Mouse (Mus musculus) gastrocnemius, postnatal 25 days (tissue): ENCODE results near the gene Elf1. TPM values are rescaled to one million over a fixed set of nuclear protein-coding genes. Genes with fewer than 3 reads are reported as not detected.

Experiments used
- microRNA-seq, 2 experiments: library from miRNA; unstranded; fragments of <30 nt; microRNA quantifications; one replicate each; pipeline ENCODE4 v1.2.0; 2021; ENCODE audit warnings: borderline replicate concordance in 2 of 2
- total RNA-seq, 2 experiments: library from RNA; stranded (reverse); gene quantifications; 1 replicate in 1 of 2; 2 replicates in 1 of 2; pipeline ENCODE4 v1.2.3; 2021

The Elf1 gene
- total RNA-seq, 2 experiments from 2014 or later, result 4.7 to 5.5 TPM

Small RNA genes within 50 kb of the gene (microRNA-seq; reads per million reads assigned to microRNA genes)
- 0 reads per million in 2 experiments for gene Gm27857

Other genes starting within 250 kb of the Elf1 start
- not detected for gene Zfp957, start 233.8 kb upstream of the Elf1 start, total RNA-seq
- 10 to 100 TPM; 35.0 to 36.2 TPM for gene Rgcc, start 179.5 kb upstream of the Elf1 start, total RNA-seq
- 10 to 100 TPM; 16.3 to 19.3 TPM for gene Naa16, start 90.4 kb upstream of the Elf1 start, total RNA-seq
- 1 to 10 TPM; 6.5 to 7.3 TPM for gene Mtrf1, start 83.4 kb upstream of the Elf1 start, total RNA-seq
- 1 to 10 TPM; 5.5 to 7.5 TPM for gene Kbtbd7, start 54.7 kb upstream of the Elf1 start, total RNA-seq
- gene Kbtbd6, start 29.4 kb upstream of the Elf1 start, total RNA-seq, result not detected
- gene Wbp4, start 326 bp downstream of the Elf1 start, total RNA-seq, result 10 to 100 TPM; 20.0 to 21.2 TPM
- gene Sugt1, start 106.5 kb downstream of the Elf1 start, total RNA-seq, result 10 to 100 TPM; 75.7 to 81.7 TPM
- gene Cnmd, start 181.0 kb downstream of the Elf1 start, total RNA-seq, result 1 to 10 TPM in 1 of 2 experiments, under 1 TPM in 1; 0.62 to 1.5 TPM